Mouse (Mus musculus): ENCODE data around the gene Gm7694. TPM values are rescaled to one million over a fixed set of nuclear protein-coding genes. Genes with fewer than 3 reads are reported as not detected.

Gene Gm7694
- polyA plus RNA-seq (2017; shearing (Covaris generic)) = not detected

GRCm38 (mm10) chr1:170306232-170306631 is at the start of gene Gm7694:
Gene Gm7694, minus strand, starts transcription at chr1:170306332.
- ATAC-seq = no peak

GRCm38 (mm10) chr1:170353335-170353734 is 47.2 kb upstream of the Gm7694 start:
- no peak for ATAC-seq

- ATAC-seq = no peak
Measured at GRCm38 (mm10) chr1:170351080-170351479, 44.9 kb upstream of the Gm7694 start.

- ATAC-seq = no peak
Measured at GRCm38 (mm10) chr1:170346266-170346665, 40.1 kb upstream of the Gm7694 start.

- ATAC-seq = no peak
Measured at GRCm38 (mm10) chr1:170343906-170344305, 37.8 kb upstream of the Gm7694 start.

- ATAC-seq = no peak
Measured at GRCm38 (mm10) chr1:170343081-170343480, 36.9 kb upstream of the Gm7694 start.

- ATAC-seq = no peak
Measured at GRCm38 (mm10) chr1:170339943-170340342, 33.8 kb upstream of the Gm7694 start.

GRCm38 (mm10) chr1:170332775-170333174 is 26.6 kb upstream of the Gm7694 start:
- ATAC-seq = no peak

GRCm38 (mm10) chr1:170331926-170332325 is 25.8 kb upstream of the Gm7694 start:
- no peak for ATAC-seq

GRCm38 (mm10) chr1:170325277-170325676 is 19.1 kb upstream of the Gm7694 start:
- no peak for ATAC-seq

- ATAC-seq = no peak
Measured at GRCm38 (mm10) chr1:170324312-170324711, 18.2 kb upstream of the Gm7694 start.

- ATAC-seq = no peak
Measured at GRCm38 (mm10) chr1:170323001-170323400, 16.9 kb upstream of the Gm7694 start.

- no peak for ATAC-seq
Measured at GRCm38 (mm10) chr1:170322046-170322445, 15.9 kb upstream of the Gm7694 start.

GRCm38 (mm10) chr1:170311431-170311830 is 5.3 kb upstream of the Gm7694 start:
- no peak for ATAC-seq

GRCm38 (mm10) chr1:170308503-170308902 is 2.4 kb upstream of the Gm7694 start, which contains the start of gene Spata46:
Gene Spata46, plus strand, starts transcription at chr1:170308803.
- ATAC-seq = no peak

- ATAC-seq = no peak
Measured at GRCm38 (mm10) chr1:170305002-170305401, 1.1 kb downstream of the Gm7694 start.

- no peak for ATAC-seq
Measured at GRCm38 (mm10) chr1:170303103-170303502, 3.0 kb downstream of the Gm7694 start.

GRCm38 (mm10) chr1:170302456-170302855 is 3.7 kb downstream of the Gm7694 start:
- no peak for ATAC-seq

GRCm38 (mm10) chr1:170301686-170302085 is 4.4 kb downstream of the Gm7694 start:
- no peak for ATAC-seq

GRCm38 (mm10) chr1:170299496-170299895 is 6.6 kb downstream of the Gm7694 start:
- ATAC-seq = no peak

GRCm38 (mm10) chr1:170294786-170295570 is 11.2 kb downstream of the Gm7694 start:
- ATAC-seq = no peak

GRCm38 (mm10) chr1:170293257-170293656 is 12.9 kb downstream of the Gm7694 start:
- ATAC-seq = no peak

- no peak for ATAC-seq
Measured at GRCm38 (mm10) chr1:170292239-170292951, 13.7 kb downstream of the Gm7694 start.
